Mouse (Mus musculus) bone marrow macrophage, adult 2 months (primary cell): ENCODE measurements at regions not wholly inside any gene's neighbourhood (a gene's known extent, or its start where the extent isn't known, plus 50 kb on each side); places are given as distances from the start of the nearest gene placed in this dataset.

ENCODE experiments used
- CTCF ChIP-seq: IDR thresholded peaks from 2 replicates; pipeline ENCODE4 v1.5.1; 2012; ENCODE audit warnings: low read depth, mild to moderate bottlenecking, low read length, moderate library complexity
- POLR2A ChIP-seq: IDR thresholded peaks from 2 replicates; pipeline ENCODE4 v1.6.1; 2012; ENCODE audit warnings: mild to moderate bottlenecking, low read depth, low read length, borderline replicate concordance

DNA sequence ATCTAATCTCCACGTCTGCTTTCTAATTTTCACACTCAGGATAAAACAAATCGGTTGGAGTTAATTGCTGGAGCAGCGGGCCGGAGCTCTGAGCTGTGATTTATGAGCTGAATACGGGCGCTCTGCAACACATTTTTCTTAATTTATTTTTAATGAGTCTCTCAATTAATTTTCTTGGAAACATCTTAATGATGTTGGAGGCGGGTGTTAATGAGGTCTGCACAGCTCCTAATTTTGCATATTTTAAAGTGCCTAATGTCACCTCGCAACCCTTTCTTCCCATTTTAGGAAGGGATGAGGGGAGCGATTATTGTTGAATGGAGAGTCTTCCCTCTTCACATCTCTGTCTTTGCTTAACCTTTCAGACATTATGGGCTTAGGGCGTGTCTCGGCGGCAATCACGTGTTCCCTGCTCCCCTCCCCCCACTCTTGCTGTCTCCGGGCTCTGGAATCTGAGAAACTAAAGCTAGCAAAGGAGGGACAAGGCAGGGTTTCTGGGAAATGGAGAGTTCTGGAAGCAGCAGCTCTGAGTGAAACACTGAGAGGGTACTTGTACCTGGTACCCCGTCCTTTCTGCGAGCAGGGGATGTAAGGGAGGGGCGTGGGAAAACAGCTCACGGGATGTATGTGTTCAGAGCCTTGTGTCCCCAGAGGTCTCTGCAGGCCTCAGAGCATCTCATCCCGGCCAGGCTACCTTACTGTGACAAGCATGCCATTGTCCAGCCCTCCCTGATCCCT, 56.8 kb upstream of the Pmfbp1 start:
- TF ChIP-seq POLR2A = no peak
- TF ChIP-seq CTCF = no peak
